In genomic region chr1:75530546-75530945, GRCm38 (mm10) we compare ENCODE assay signal across 27 mouse cellular contexts. TPM values are rescaled to one million over a fixed set of nuclear protein-coding genes. Genes with fewer than 3 reads are reported as not detected.
DNase-seq lines count a peak whose midpoint lies in the region; ATAC-seq and TF ChIP-seq lines count a peak whose summit lies in the region.
"Had no signal": no experiment of that assay in that cellular context is flagged by ENCODE, and none has a peak within 500 bp of the region (broad histone marks: within the 10 kb centered on the region; RNA-seq: fewer than 3 reads in every experiment).

No protein-coding gene starts in this region.

- 0 out of 2 replicates have a peak, but pooled peaks have one; percentile 38 for ATAC-seq in intestine, embryonic 16.5 days
- ATAC-seq in intestine, embryonic 15.5 days, result no peak
- ATAC-seq in midbrain, embryonic 11.5 days (ENCODE audit: low FRiP score), result no peak
- ATAC-seq in midbrain, postnatal 0 days (ENCODE audit: low FRiP score), result no peak
- ATAC-seq: forebrain, embryonic 15.5 days; hindbrain, postnatal 0 days; midbrain, embryonic 15.5 days had no signal

- no peak for TF ChIP-seq CTCF in midbrain, postnatal 0 days (IDR thresholded peaks at IDR 0.05)

- no peak overlapping the region for H3K9ac ChIP-seq in intestine, embryonic 16.5 days (ENCODE audit: low read depth, low read length)
- no peak overlapping the region for H3K9ac ChIP-seq in intestine, embryonic 15.5 days
- no peak overlapping the region for H3K9ac ChIP-seq in midbrain, embryonic 11.5 days (ENCODE audit: low read length)
- no peak overlapping the region for H3K9ac ChIP-seq in midbrain, postnatal 0 days (replicated peaks; ENCODE audit: low read length, poor library complexity, severe bottlenecking)
- H3K9ac ChIP-seq: embryonic facial prominence, embryonic 15.5 days; forebrain, embryonic 15.5 days; liver, embryonic 14.5 days; midbrain, embryonic 15.5 days; neural tube, embryonic 13.5 days had no signal

- peak; percentile 19 for DNase-seq in midbrain, embryonic 11.5 days (ENCODE audit: low spot score, missing footprints)
- no peak for DNase-seq in midbrain, postnatal 0 days (ENCODE audit: low spot score)
- DNase-seq in NIH3T3 (ENCODE audit: low read depth), result peak; percentile 47
- DNase-seq in right cerebral cortex, adult 2 months (ENCODE audit: low spot score in 2 of 2), result no peak
- DNase-seq in T-cell, adult 2 months (ENCODE audit: low spot score), result no peak
- DNase-seq: adrenal gland, adult 2 months; cerebellum, adult 2 months; cerebellum, postnatal 25 days; embryo, embryonic 11 days; gastrocnemius, postnatal 10 days; kidney, adult 18-20 months; kidney, postnatal 10 days; lung, postnatal 10 days; retina, postnatal 1 day; thymus, adult 18-20 months; thymus, postnatal 36 days had no signal

- 82% methylated on average over 4 of the region's 4 CpGs for WGBS in intestine, embryonic 16.5 days
- 69% methylated on average over 4 of the region's 4 CpGs for WGBS in intestine, embryonic 15.5 days
- WGBS in midbrain, embryonic 11.5 days, result 84% methylated on average over 4 of the region's 4 CpGs
- 73% methylated on average over 4 of the region's 4 CpGs for WGBS in midbrain, postnatal 0 days

- no peak overlapping the region for H3K4me3 ChIP-seq in intestine, embryonic 16.5 days (ENCODE audit: low read length)
- no peak overlapping the region for H3K4me3 ChIP-seq in intestine, embryonic 15.5 days (replicated peaks)
- no peak overlapping the region for H3K4me3 ChIP-seq in midbrain, embryonic 11.5 days (ENCODE audit: low read depth, low read length)
- H3K4me3 ChIP-seq in midbrain, postnatal 0 days (ENCODE audit: low read depth, low read length), result no peak overlapping the region
- H3K4me3 ChIP-seq: embryonic facial prominence, embryonic 15.5 days; forebrain, embryonic 15.5 days; left cerebral cortex, adult 2 months; midbrain, embryonic 15.5 days; myocyte; neural tube, embryonic 13.5 days had no signal

- H3K36me3 ChIP-seq in intestine, embryonic 16.5 days (ENCODE audit: control insufficient read depth, insufficient read depth, low read length), result peaks cover 5% of the 10 kb centered on the region; the same call in 1 of the 2 replicates
- H3K36me3 ChIP-seq in intestine, embryonic 15.5 days, result peaks cover 18% of the 10 kb centered on the region
- H3K36me3 ChIP-seq in midbrain, embryonic 11.5 days (ENCODE audit: control insufficient read depth, insufficient read depth, low read length), result peaks cover 5% of the 10 kb centered on the region
- H3K36me3 ChIP-seq in midbrain, postnatal 0 days (ENCODE audit: insufficient read depth, low read length), result peaks cover 80% of the 10 kb centered on the region

- H3K4me1 ChIP-seq in intestine, embryonic 16.5 days (ENCODE audit: control insufficient read depth, insufficient read depth, low read length), result no peaks in the 10 kb centered on the region
- no peaks in the 10 kb centered on the region for H3K4me1 ChIP-seq in intestine, embryonic 15.5 days (replicated peaks)
- no peaks in the 10 kb centered on the region for H3K4me1 ChIP-seq in midbrain, embryonic 11.5 days (ENCODE audit: control insufficient read depth, insufficient read depth, low read length)
- H3K4me1 ChIP-seq in midbrain, postnatal 0 days (ENCODE audit: insufficient read depth, low read length), result no peaks in the 10 kb centered on the region
- H3K4me1 ChIP-seq: forebrain, embryonic 15.5 days; midbrain, embryonic 15.5 days; neural tube, embryonic 13.5 days had no signal

- no peak overlapping the region for H3K27ac ChIP-seq in intestine, embryonic 16.5 days (ENCODE audit: low read length)
- H3K27ac ChIP-seq in intestine, embryonic 15.5 days, result no peak overlapping the region
- no peak overlapping the region for H3K27ac ChIP-seq in midbrain, embryonic 11.5 days (ENCODE audit: low read depth, low read length)
- no peak overlapping the region for H3K27ac ChIP-seq in midbrain, postnatal 0 days (ENCODE audit: low read depth, low read length)
- H3K27ac ChIP-seq: embryonic facial prominence, embryonic 15.5 days; forebrain, embryonic 15.5 days; hindbrain, postnatal 0 days; left cerebral cortex, adult 2 months; liver, embryonic 14.5 days; midbrain, embryonic 15.5 days; neural tube, embryonic 13.5 days had no signal

- H3K27me3 ChIP-seq in intestine, embryonic 16.5 days (replicated peaks; ENCODE audit: control insufficient read depth, insufficient read depth, low read length), result no peaks in the 10 kb centered on the region
- no peaks in the 10 kb centered on the region for H3K27me3 ChIP-seq in intestine, embryonic 15.5 days (replicated peaks)
- H3K27me3 ChIP-seq in midbrain, embryonic 11.5 days (ENCODE audit: control insufficient read depth, insufficient read depth, low read length), result no peaks in the 10 kb centered on the region
- H3K27me3 ChIP-seq in midbrain, postnatal 0 days (ENCODE audit: insufficient read depth, low read length), result no peaks in the 10 kb centered on the region
- H3K27me3 ChIP-seq: embryonic facial prominence, embryonic 15.5 days; forebrain, embryonic 15.5 days; midbrain, embryonic 15.5 days; neural tube, embryonic 13.5 days had no signal

- H3K9me3 ChIP-seq in intestine, embryonic 16.5 days (ENCODE audit: control insufficient read depth, low read length), result no peaks in the 10 kb centered on the region
- H3K9me3 ChIP-seq in intestine, embryonic 15.5 days, result no peaks in the 10 kb centered on the region
- H3K9me3 ChIP-seq in midbrain, embryonic 11.5 days (ENCODE audit: control insufficient read depth, low read length), result no peaks in the 10 kb centered on the region
- no peaks in the 10 kb centered on the region for H3K9me3 ChIP-seq in midbrain, postnatal 0 days (ENCODE audit: low read length)
- H3K9me3 ChIP-seq: embryonic facial prominence, embryonic 15.5 days; forebrain, embryonic 15.5 days; midbrain, embryonic 15.5 days; neural tube, embryonic 13.5 days had no signal

- no peak overlapping the region for H3K4me2 ChIP-seq in intestine, embryonic 16.5 days (ENCODE audit: low read depth, low read length)
- no peak overlapping the region for H3K4me2 ChIP-seq in intestine, embryonic 15.5 days (replicated peaks)
- H3K4me2 ChIP-seq in midbrain, embryonic 11.5 days, result no peak overlapping the region
- no peak overlapping the region for H3K4me2 ChIP-seq in midbrain, postnatal 0 days (ENCODE audit: low read depth, low read length, poor library complexity, severe bottlenecking)
- H3K4me2 ChIP-seq: embryonic facial prominence, embryonic 15.5 days; forebrain, embryonic 15.5 days; midbrain, embryonic 15.5 days; neural tube, embryonic 13.5 days had no signal

RNA-seq across cellular contexts. Expression of gene Stk11ip, which starts 9.2 kb away (rescaled TPM):
- polyA plus RNA-seq in intestine, embryonic 16.5 days (2015; fragmentation: Nextera tagmentation; extraction: Ambion mirVana), result 16.6 and 17.8 TPM in 2 replicates
- 18.2 and 18.9 TPM in 2 replicates for polyA plus RNA-seq in intestine, embryonic 15.5 days (2015; fragmentation: Nextera tagmentation; extraction: Ambion mirVana)
- 12.3 and 15.7 TPM in 2 replicates for polyA plus RNA-seq in midbrain, embryonic 11.5 days (2014; fragmentation: Nextera tagmentation; extraction: Ambion mirVana)
- total RNA-seq in midbrain, postnatal 0 days (2014; rRNA removed), result 28.8 and 32.7 TPM in 2 replicates
- 15.6 and 16.9 TPM in 2 replicates for polyA plus RNA-seq in midbrain, postnatal 0 days (2015; fragmentation: Nextera tagmentation; extraction: Ambion mirVana)

RNA-seq across cellular contexts. Expression of gene Slc4a3, which starts 15.5 kb away (rescaled TPM):
- polyA plus RNA-seq in intestine, embryonic 16.5 days (2015; fragmentation: Nextera tagmentation; extraction: Ambion mirVana), result 7.6 and 9.8 TPM in 2 replicates
- 13.4 and 14.1 TPM in 2 replicates for polyA plus RNA-seq in intestine, embryonic 15.5 days (2015; fragmentation: Nextera tagmentation; extraction: Ambion mirVana)
- 6.5 and 7.2 TPM in 2 replicates for polyA plus RNA-seq in midbrain, embryonic 11.5 days (2014; fragmentation: Nextera tagmentation; extraction: Ambion mirVana)
- total RNA-seq in midbrain, postnatal 0 days (2014; rRNA removed), result 172 and 179 TPM in 2 replicates
- polyA plus RNA-seq in midbrain, postnatal 0 days (2015; fragmentation: Nextera tagmentation; extraction: Ambion mirVana), result 108 and 111 TPM in 2 replicates
- total RNA-seq: megakaryocyte-erythroid progenitor cell, adult 5-6 weeks had no signal

RNA-seq across cellular contexts. Expression of gene Inha, which starts 23.7 kb away (rescaled TPM):
- polyA plus RNA-seq in intestine, embryonic 16.5 days (2015; fragmentation: Nextera tagmentation; extraction: Ambion mirVana), result 6.6 and 7.3 TPM in 2 replicates
- polyA plus RNA-seq in intestine, embryonic 15.5 days (2015; fragmentation: Nextera tagmentation; extraction: Ambion mirVana), result 5.2 and 8.9 TPM in 2 replicates
- 1.3 and 1.6 TPM in 2 replicates for polyA plus RNA-seq in midbrain, embryonic 11.5 days (2014; fragmentation: Nextera tagmentation; extraction: Ambion mirVana)
- 30.9 and 33.3 TPM in 2 replicates for total RNA-seq in midbrain, postnatal 0 days (2014; rRNA removed)
- 22.5 and 23.2 TPM in 2 replicates for polyA plus RNA-seq in midbrain, postnatal 0 days (2015; fragmentation: Nextera tagmentation; extraction: Ambion mirVana)

RNA-seq across cellular contexts. Expression of gene Obsl1, which starts 24.3 kb away (rescaled TPM):
- polyA plus RNA-seq in intestine, embryonic 16.5 days (2015; fragmentation: Nextera tagmentation; extraction: Ambion mirVana), result 38.7 and 42.7 TPM in 2 replicates
- polyA plus RNA-seq in intestine, embryonic 15.5 days (2015; fragmentation: Nextera tagmentation; extraction: Ambion mirVana), result 70.3 and 70.5 TPM in 2 replicates
- 31.0 and 33.2 TPM in 2 replicates for polyA plus RNA-seq in midbrain, embryonic 11.5 days (2014; fragmentation: Nextera tagmentation; extraction: Ambion mirVana)
- 40.7 and 45.9 TPM in 2 replicates for total RNA-seq in midbrain, postnatal 0 days (2014; rRNA removed)
- 24.2 TPM in 2 replicates for polyA plus RNA-seq in midbrain, postnatal 0 days (2015; fragmentation: Nextera tagmentation; extraction: Ambion mirVana)

RNA-seq across cellular contexts. Expression of gene Tmem198, which starts 51.2 kb away (rescaled TPM):
- 1.5 and 1.9 TPM in 2 replicates for polyA plus RNA-seq in intestine, embryonic 16.5 days (2015; fragmentation: Nextera tagmentation; extraction: Ambion mirVana)
- 2.2 and 2.4 TPM in 2 replicates for polyA plus RNA-seq in intestine, embryonic 15.5 days (2015; fragmentation: Nextera tagmentation; extraction: Ambion mirVana)
- polyA plus RNA-seq in midbrain, embryonic 11.5 days (2014; fragmentation: Nextera tagmentation; extraction: Ambion mirVana), result 11.6 and 13.0 TPM in 2 replicates
- 52.4 and 57.8 TPM in 2 replicates for total RNA-seq in midbrain, postnatal 0 days (2014; rRNA removed)
- polyA plus RNA-seq in midbrain, postnatal 0 days (2015; fragmentation: Nextera tagmentation; extraction: Ambion mirVana), result 49.4 and 50.4 TPM in 2 replicates
- total RNA-seq: megakaryocyte-erythroid progenitor cell, adult 5-6 weeks had no signal

Comparison
In these comparisons a context has a peak if more than half of its experiments do, and no peak if none do; other contexts are left out.
1. DNase-seq: peak in midbrain, embryonic 11.5 days (single experiment) and NIH3T3 (single experiment); none in midbrain, postnatal 0 days (single experiment), right cerebral cortex, adult 2 months (0 of 2) and T-cell, adult 2 months (single experiment).